Mouse (Mus musculus): ENCODE results near the gene Gcdh. TPM values are rescaled to one million over a fixed set of nuclear protein-coding genes. Genes with fewer than 3 reads are reported as not detected.

Gene Gcdh
- polyA plus RNA-seq, 1 experiment = 13.9 TPM

GRCm38 (mm10) chr8:84838513-84838912 is 55.2 kb downstream of the Gcdh start:
- Histone ChIP-seq H3K36me3 (replicated peaks; ENCODE audit: low read length) (peaks cover 82% of the 10 kb centered on the region), H3K9me3 (no peaks in the 10 kb centered on the region), H3K4me1 (peaks cover 62% of the 10 kb centered on the region), H3K27me3 (replicated peaks) (no peaks in the 10 kb centered on the region), H3K4me3 (replicated peaks) (no peak overlapping the region)
- TF ChIP-seq FLI1 (IDR thresholded peaks at IDR 0.05; ENCODE audit: low read length) (no peak), GATA1 (IDR thresholded peaks at IDR 0.05; ENCODE audit: borderline replicate concordance, low read length) (no peak)

- Histone ChIP-seq H3K27me3 (replicated peaks) (no peaks in the 10 kb centered on the region), H3K9me3 (no peaks in the 10 kb centered on the region), H3K4me1 (peaks cover 62% of the 10 kb centered on the region), H3K36me3 (replicated peaks; ENCODE audit: low read length) (peaks cover 80% of the 10 kb centered on the region), H3K4me3 (replicated peaks) (no peak overlapping the region)
- TF ChIP-seq GATA1 (IDR thresholded peaks at IDR 0.05; ENCODE audit: borderline replicate concordance, low read length) = no peak
- no peak for TF ChIP-seq FLI1 (IDR thresholded peaks at IDR 0.05; ENCODE audit: low read length)
Measured at GRCm38 (mm10) chr8:84837912-84838470, 55.7 kb downstream of the Gcdh start.

- Histone ChIP-seq H3K9me3 (no peaks in the 10 kb centered on the region), H3K4me1 (peaks cover 62% of the 10 kb centered on the region), H3K36me3 (replicated peaks; ENCODE audit: low read length) (peaks cover 74% of the 10 kb centered on the region), H3K27me3 (replicated peaks) (no peaks in the 10 kb centered on the region), H3K4me3 (replicated peaks) (no peak overlapping the region)
- TF ChIP-seq GATA1 (IDR thresholded peaks at IDR 0.05; ENCODE audit: borderline replicate concordance, low read length) (no peak), FLI1 (IDR thresholded peaks at IDR 0.05; ENCODE audit: low read length) (no peak)
Measured at GRCm38 (mm10) chr8:84837149-84837911, 56.4 kb downstream of the Gcdh start.

Other genes starting within 250 kb of the Gcdh start
- gene Ier2, start 231.1 kb downstream of the Gcdh start, polyA plus RNA-seq (2012; ENCODE audit: insufficient read depth, low replicate concordance) = 106 and 333 TPM in 2 replicates
- gene Trmt1, start 207.6 kb downstream of the Gcdh start, polyA plus RNA-seq (2012; ENCODE audit: insufficient read depth, low replicate concordance) = 107 and 120 TPM in 2 replicates
- gene Nacc1, start 206.1 kb downstream of the Gcdh start, polyA plus RNA-seq (2012; ENCODE audit: insufficient read depth, low replicate concordance) = 144 and 266 TPM in 2 replicates
- 347 and 510 TPM in 2 replicates for gene Lyl1, start 192.5 kb downstream of the Gcdh start, polyA plus RNA-seq (2012; ENCODE audit: insufficient read depth, low replicate concordance)
- 2.7 and 19.7 TPM in 2 replicates for gene G430095P16Rik, start 170.9 kb downstream of the Gcdh start, polyA plus RNA-seq (2012; ENCODE audit: insufficient read depth, low replicate concordance)
- gene Nfix, start 93.6 kb downstream of the Gcdh start, polyA plus RNA-seq (2012; ENCODE audit: insufficient read depth, low replicate concordance) = 18.4 and 27.4 TPM in 2 replicates
- 3.1 TPM in 1 of 2 replicates, not detected in the other for gene Dand5, start 71.1 kb downstream of the Gcdh start, polyA plus RNA-seq (2012; ENCODE audit: insufficient read depth, low replicate concordance)
- gene Gadd45gip1, start 62.4 kb downstream of the Gcdh start, polyA plus RNA-seq (2012; ENCODE audit: insufficient read depth, low replicate concordance) = 37.4 and 49.3 TPM in 2 replicates
- 338 and 623 TPM in 2 replicates for gene Rad23a, start 53.3 kb downstream of the Gcdh start, polyA plus RNA-seq (2012; ENCODE audit: insufficient read depth, low replicate concordance)
- 235 and 510 TPM in 2 replicates for gene Calr, start 47.0 kb downstream of the Gcdh start, polyA plus RNA-seq (2012; ENCODE audit: insufficient read depth, low replicate concordance)
- gene Farsa, start 36.9 kb downstream of the Gcdh start, polyA plus RNA-seq (2012; ENCODE audit: insufficient read depth, low replicate concordance) = 30.7 and 64.8 TPM in 2 replicates
- 24.3 and 63.0 TPM in 2 replicates for gene Syce2, start 21.8 kb downstream of the Gcdh start, polyA plus RNA-seq (2012; ENCODE audit: insufficient read depth, low replicate concordance)
- gene Klf1, start 8.0 kb upstream of the Gcdh start, polyA plus RNA-seq (2012; ENCODE audit: insufficient read depth, low replicate concordance) = 7.9 and 11.9 TPM in 2 replicates
- gene Dnase2a, start 14.6 kb upstream of the Gcdh start, polyA plus RNA-seq (2012; ENCODE audit: insufficient read depth, low replicate concordance) = 3.5 and 13.5 TPM in 2 replicates
- 0.20 TPM in 1 of 2 replicates, not detected in the other for gene Mast1, start 43.4 kb upstream of the Gcdh start, polyA plus RNA-seq (2012; ENCODE audit: insufficient read depth, low replicate concordance)
- gene Rtbdn, start 53.1 kb upstream of the Gcdh start, polyA plus RNA-seq (2012; ENCODE audit: insufficient read depth, low replicate concordance) = not detected in 2 replicates
- gene Gm49661, start 75.5 kb upstream of the Gcdh start, polyA plus RNA-seq (2012; ENCODE audit: insufficient read depth, low replicate concordance) = not detected in 2 replicates
- 68.6 and 73.1 TPM in 2 replicates for gene Prdx2, start 75.7 kb upstream of the Gcdh start, polyA plus RNA-seq (2012; ENCODE audit: insufficient read depth, low replicate concordance)
- gene Rnaseh2a, start 75.8 kb upstream of the Gcdh start, polyA plus RNA-seq (2012; ENCODE audit: insufficient read depth, low replicate concordance) = 248 and 286 TPM in 2 replicates
- 743 and 797 TPM in 2 replicates for gene Junb, start 84.8 kb upstream of the Gcdh start, polyA plus RNA-seq (2012; ENCODE audit: insufficient read depth, low replicate concordance)
- 7.3 and 8.9 TPM in 2 replicates for gene Hook2, start 96.7 kb upstream of the Gcdh start, polyA plus RNA-seq (2012; ENCODE audit: insufficient read depth, low replicate concordance)
- 0.27 TPM in 1 of 2 replicates, not detected in the other for gene Best2, start 120.6 kb upstream of the Gcdh start, polyA plus RNA-seq (2012; ENCODE audit: insufficient read depth, low replicate concordance)
- 103 and 181 TPM in 2 replicates for gene Asna1, start 131.4 kb upstream of the Gcdh start, polyA plus RNA-seq (2012; ENCODE audit: insufficient read depth, low replicate concordance)
- 123 and 539 TPM in 2 replicates for gene Trir, start 132.9 kb upstream of the Gcdh start, polyA plus RNA-seq (2012; ENCODE audit: insufficient read depth, low replicate concordance)
- 5.1 and 5.3 TPM in 2 replicates for gene Tnpo2, start 143.0 kb upstream of the Gcdh start, polyA plus RNA-seq (2012; ENCODE audit: insufficient read depth, low replicate concordance)
- gene Fbxw9, start 166.1 kb upstream of the Gcdh start, polyA plus RNA-seq (2012; ENCODE audit: insufficient read depth, low replicate concordance) = 14.6 and 15.5 TPM in 2 replicates
- gene Gm5741, start 174.1 kb upstream of the Gcdh start, polyA plus RNA-seq (2012; ENCODE audit: insufficient read depth, low replicate concordance) = 8.7 TPM in 1 of 2 replicates, not detected in the other
- gene Dhps, start 177.8 kb upstream of the Gcdh start, polyA plus RNA-seq (2012; ENCODE audit: insufficient read depth, low replicate concordance) = 43.5 and 103 TPM in 2 replicates
- gene Wdr83os, start 186.8 kb upstream of the Gcdh start, polyA plus RNA-seq (2012; ENCODE audit: insufficient read depth, low replicate concordance) = 8.8 and 10.6 TPM in 2 replicates
- 19.7 TPM in 1 of 2 replicates, not detected in the other for gene Wdr83, start 187.4 kb upstream of the Gcdh start, polyA plus RNA-seq (2012; ENCODE audit: insufficient read depth, low replicate concordance)
- gene Man2b1, start 189.3 kb upstream of the Gcdh start, polyA plus RNA-seq (2012; ENCODE audit: insufficient read depth, low replicate concordance) = 3.8 and 26.4 TPM in 2 replicates
- not detected in 2 replicates for gene Zfp791, start 229.2 kb upstream of the Gcdh start, polyA plus RNA-seq (2012; ENCODE audit: insufficient read depth, low replicate concordance)

Data from megakaryocyte, embryonic 14.5 days (primary cell).